Mouse (Mus musculus): Measurements from ENCODE around the gene Ubtd2. TPM values are rescaled to one million over a fixed set of nuclear protein-coding genes. Genes with fewer than 3 reads are reported as not detected.

Ubtd2 gene
- polyA plus RNA-seq (2015; fragmentation: Nextera tagmentation; extraction: Ambion mirVana), result 37.8 and 38.7 TPM in 2 replicates

GRCm38 (mm10) chr11:32454800-32455506, at the start of gene Ubtd2:
Gene Ubtd2 (plus strand): TSS chr11:32455370.
- Histone ChIP-seq H3K4me3 (replicated peaks) (peak within 1 kb of the TSS; percentile 97), H3K9ac (peak within 1 kb of the TSS; percentile 86), H3K27me3 (replicated peaks) (no peaks in the 10 kb centered on the region), H3K27ac (peak within 1 kb of the TSS; percentile 97), H3K4me1 (peaks cover 3% of the 10 kb centered on the region; the same call in 1 of the 2 replicates), H3K4me2 (peak within 1 kb of the TSS; percentile 92), H3K36me3 (no peaks in the 10 kb centered on the region), H3K9me3 (no peaks in the 10 kb centered on the region)
- under 1% methylated on average over 74 of the region's 86 CpGs for WGBS
- peak; percentile 96 for ATAC-seq (ENCODE audit: insufficient read depth, low FRiP score, low read depth)

GRCm38 (mm10) chr11:32407863-32408262, 47.3 kb upstream of the Ubtd2 start:
- 0 out of 2 replicates have a peak, but pooled peaks cover 4% of the 10 kb centered on the region for H3K4me1 ChIP-seq
- H3K4me2 ChIP-seq, result no peak overlapping the region
- 88% methylated on average over 3 of the region's 3 CpGs for WGBS
- H3K36me3 ChIP-seq, result peaks cover 26% of the 10 kb centered on the region
- H3K9ac ChIP-seq, result no peak overlapping the region
- ATAC-seq (ENCODE audit: insufficient read depth, low FRiP score, low read depth), result no peak
- H3K4me3 ChIP-seq (replicated peaks), result no peak overlapping the region
- H3K27ac ChIP-seq, result no peak overlapping the region
- no peaks in the 10 kb centered on the region for H3K27me3 ChIP-seq (replicated peaks)
- no peaks in the 10 kb centered on the region for H3K9me3 ChIP-seq

GRCm38 (mm10) chr11:32409052-32409451, 46.1 kb upstream of the Ubtd2 start:
- H3K4me2 ChIP-seq, result no peak overlapping the region

GRCm38 (mm10) chr11:32409823-32410562, 45.2 kb upstream of the Ubtd2 start:
- no peak overlapping the region for H3K27ac ChIP-seq
- H3K9me3 ChIP-seq, result no peaks in the 10 kb centered on the region
- no peak overlapping the region for H3K4me3 ChIP-seq (replicated peaks)
- H3K9ac ChIP-seq, result no peak overlapping the region
- ATAC-seq (ENCODE audit: insufficient read depth, low FRiP score, low read depth), result peak; percentile 19; the same call in 1 of the 2 replicates
- H3K4me1 ChIP-seq, result 0 out of 2 replicates have a peak, but pooled peaks cover 4% of the 10 kb centered on the region
- H3K4me2 ChIP-seq, result no peak overlapping the region
- H3K27me3 ChIP-seq (replicated peaks), result no peaks in the 10 kb centered on the region
- peaks cover 33% of the 10 kb centered on the region for H3K36me3 ChIP-seq
- 78% methylated on average over 11 of the region's 11 CpGs for WGBS

More at GRCm38 (mm10) chr11:32409052-32409451, 46.1 kb upstream of the Ubtd2 start:
- Histone ChIP-seq H3K4me3 (replicated peaks) (no peak overlapping the region), H3K36me3 (peaks cover 24% of the 10 kb centered on the region), H3K9me3 (no peaks in the 10 kb centered on the region), H3K27me3 (replicated peaks) (no peaks in the 10 kb centered on the region), H3K27ac (no peak overlapping the region), H3K9ac (no peak overlapping the region), H3K4me1 (0 out of 2 replicates have a peak, but pooled peaks cover 4% of the 10 kb centered on the region)
- no peak for ATAC-seq (ENCODE audit: insufficient read depth, low FRiP score, low read depth)

- H3K4me1 ChIP-seq, result 0 out of 2 replicates have a peak, but pooled peaks cover 5% of the 10 kb centered on the region
- no peak overlapping the region for H3K9ac ChIP-seq
- 74% methylated on average over 5 of the region's 5 CpGs for WGBS
- no peak overlapping the region for H3K4me3 ChIP-seq (replicated peaks)
- peaks cover 49% of the 10 kb centered on the region; the same call in 1 of the 2 replicates for H3K36me3 ChIP-seq
- H3K27me3 ChIP-seq (replicated peaks), result no peaks in the 10 kb centered on the region
- no peak for ATAC-seq (ENCODE audit: insufficient read depth, low FRiP score, low read depth)
- no peak overlapping the region for H3K27ac ChIP-seq
- H3K4me2 ChIP-seq, result no peak overlapping the region
- no peaks in the 10 kb centered on the region for H3K9me3 ChIP-seq
Measured at GRCm38 (mm10) chr11:32420001-32420400, 35.2 kb upstream of the Ubtd2 start.

GRCm38 (mm10) chr11:32423311-32423710, 31.9 kb upstream of the Ubtd2 start:
- H3K4me2 ChIP-seq, result no peak overlapping the region
- H3K4me1 ChIP-seq, result 0 out of 2 replicates have a peak, but pooled peaks cover 5% of the 10 kb centered on the region
- no peak overlapping the region for H3K9ac ChIP-seq
- no peak overlapping the region for H3K27ac ChIP-seq
- H3K9me3 ChIP-seq, result no peaks in the 10 kb centered on the region
- 78% methylated on average over 12 of the region's 12 CpGs for WGBS
- H3K36me3 ChIP-seq, result peaks cover 28% of the 10 kb centered on the region; the same call in 1 of the 2 replicates
- no peak overlapping the region for H3K4me3 ChIP-seq (replicated peaks)
- no peak for ATAC-seq (ENCODE audit: insufficient read depth, low FRiP score, low read depth)
- no peaks in the 10 kb centered on the region for H3K27me3 ChIP-seq (replicated peaks)

- peaks cover 22% of the 10 kb centered on the region; the same call in 1 of the 2 replicates for H3K36me3 ChIP-seq
Measured at GRCm38 (mm10) chr11:32424600-32424999, 30.6 kb upstream of the Ubtd2 start.

GRCm38 (mm10) chr11:32425043-32425658, 30.0 kb upstream of the Ubtd2 start:
- H3K36me3 ChIP-seq, result peaks cover 19% of the 10 kb centered on the region; the same call in 1 of the 2 replicates
- WGBS, result 68% methylated on average over 10 of the region's 10 CpGs
- H3K4me3 ChIP-seq (replicated peaks), result no peak overlapping the region
- no peak overlapping the region for H3K27ac ChIP-seq
- H3K9ac ChIP-seq, result no peak overlapping the region
- H3K4me1 ChIP-seq, result 0 out of 2 replicates have a peak, but pooled peaks cover 5% of the 10 kb centered on the region
- no peaks in the 10 kb centered on the region for H3K9me3 ChIP-seq
- H3K4me2 ChIP-seq, result no peak overlapping the region
- no peaks in the 10 kb centered on the region for H3K27me3 ChIP-seq (replicated peaks)
- ATAC-seq (ENCODE audit: insufficient read depth, low FRiP score, low read depth), result no peak

More at GRCm38 (mm10) chr11:32424600-32424999, 30.6 kb upstream of the Ubtd2 start:
- no peak overlapping the region for H3K27ac ChIP-seq
- no peak overlapping the region for H3K4me2 ChIP-seq
- WGBS, result 85% methylated on average over 4 of the region's 4 CpGs
- no peaks in the 10 kb centered on the region for H3K27me3 ChIP-seq (replicated peaks)
- H3K4me3 ChIP-seq (replicated peaks), result no peak overlapping the region
- no peak overlapping the region for H3K9ac ChIP-seq
- no peak for ATAC-seq (ENCODE audit: insufficient read depth, low FRiP score, low read depth)
- no peaks in the 10 kb centered on the region for H3K9me3 ChIP-seq
- H3K4me1 ChIP-seq, result 0 out of 2 replicates have a peak, but pooled peaks cover 5% of the 10 kb centered on the region

- Histone ChIP-seq H3K9me3 (no peaks in the 10 kb centered on the region), H3K9ac (no peak overlapping the region), H3K4me1 (0 out of 2 replicates have a peak, but pooled peaks cover 5% of the 10 kb centered on the region), H3K27me3 (replicated peaks) (no peaks in the 10 kb centered on the region), H3K27ac (no peak overlapping the region), H3K36me3 (0 out of 2 replicates have a peak, but pooled peaks cover 10% of the 10 kb centered on the region), H3K4me3 (replicated peaks) (no peak overlapping the region), H3K4me2 (no peak overlapping the region)
- 77% methylated on average over 7 of the region's 7 CpGs for WGBS
- no peak for ATAC-seq (ENCODE audit: insufficient read depth, low FRiP score, low read depth)
Measured at GRCm38 (mm10) chr11:32427537-32427936, 27.6 kb upstream of the Ubtd2 start.

- H3K9ac ChIP-seq, result no peak overlapping the region
- peak overlapping the region; percentile 86 for H3K27ac ChIP-seq
- ATAC-seq (ENCODE audit: insufficient read depth, low FRiP score, low read depth), result peak; percentile 90
- peaks cover 12% of the 10 kb centered on the region for H3K4me1 ChIP-seq
- no peak overlapping the region for H3K4me2 ChIP-seq
- no peaks in the 10 kb centered on the region for H3K36me3 ChIP-seq
- no peaks in the 10 kb centered on the region for H3K9me3 ChIP-seq
- H3K27me3 ChIP-seq (replicated peaks), result no peaks in the 10 kb centered on the region
- WGBS, result 38% methylated on average over 6 of the region's 6 CpGs
- H3K4me3 ChIP-seq (replicated peaks), result no peak overlapping the region
Measured at GRCm38 (mm10) chr11:32435410-32436060, 19.6 kb upstream of the Ubtd2 start.

GRCm38 (mm10) chr11:32442576-32442975, 12.6 kb upstream of the Ubtd2 start:
- Histone ChIP-seq H3K27ac (no peak overlapping the region), H3K4me3 (replicated peaks) (no peak overlapping the region), H3K4me1 (no peaks in the 10 kb centered on the region), H3K9ac (no peak overlapping the region), H3K9me3 (no peaks in the 10 kb centered on the region), H3K27me3 (replicated peaks) (no peaks in the 10 kb centered on the region), H3K4me2 (no peak overlapping the region), H3K36me3 (no peaks in the 10 kb centered on the region)
- ATAC-seq (ENCODE audit: insufficient read depth, low FRiP score, low read depth), result no peak
- 80% methylated on average over 3 of the region's 3 CpGs for WGBS

Measured in stomach, embryonic 15.5 days (tissue).